Mouse (Mus musculus): Measurements from ENCODE around the gene Tomm20.

DNA sequence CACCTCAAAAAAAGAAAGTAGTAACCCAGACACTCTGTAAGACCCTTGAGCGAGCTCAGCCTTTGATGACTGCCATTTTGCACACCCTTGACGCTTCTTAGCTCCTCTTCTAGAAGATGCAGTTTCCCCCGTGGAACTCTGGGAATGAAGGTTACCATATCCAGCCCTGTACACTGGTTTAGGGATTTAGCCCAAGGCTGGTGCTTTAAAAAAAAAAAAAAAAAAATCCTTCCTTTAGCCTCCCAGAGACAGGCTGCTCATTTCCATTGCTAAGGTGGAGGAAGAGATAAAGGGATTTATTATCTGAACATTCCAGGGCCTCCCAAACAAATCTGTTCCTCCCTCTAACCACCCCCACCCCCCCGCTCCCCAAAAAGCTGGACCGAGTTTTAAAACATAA, 61.9 kb downstream of the Tomm20 start:
- TF ChIP-seq CTCF (IDR thresholded peaks at IDR 0.05; ENCODE audit: low read depth, low read length): no peak
- TF ChIP-seq GATA1 (IDR thresholded peaks at IDR 0.05; ENCODE audit: borderline replicate concordance, low read length): no peak
- no peak for TF ChIP-seq GATA2 (IDR thresholded peaks at IDR 0.05; ENCODE audit: borderline replicate concordance, low read depth, low read length)
